Comparison of ENCODE assay signal across 19 mouse cellular contexts in genomic region chr10:116922161-116922560, GRCm38 (mm10). TPM values are rescaled to one million over a fixed set of nuclear protein-coding genes. Genes with fewer than 3 reads are reported as not detected.
"Had no signal": no experiment of that assay in that cellular context is flagged by ENCODE, and none has a peak within 500 bp of the region (broad histone marks: within the 10 kb centered on the region; RNA-seq: fewer than 3 reads in every experiment).

No protein-coding gene starts in this region.

- H3K4me3 ChIP-seq: layer of hippocampus, adult 2 months; limb, embryonic 10.5 days; liver, embryonic 12.5 days; midbrain, embryonic 10.5 days had no signal

- H3K4me1 ChIP-seq: limb, embryonic 10.5 days; liver, embryonic 12.5 days; midbrain, embryonic 10.5 days had no signal

- H3K27ac ChIP-seq: layer of hippocampus, adult 2 months; limb, embryonic 10.5 days; liver, embryonic 12.5 days; midbrain, embryonic 10.5 days; stomach, postnatal 0 days had no signal

- H3K27me3 ChIP-seq: liver, embryonic 12.5 days had no signal

- DNase-seq: kidney, adult 18-20 months; kidney, postnatal 10 days; lung, embryonic 14.5 days; lung, postnatal 36 days; midbrain, embryonic 14.5 days; right cerebral cortex, postnatal 14 days; thymus, postnatal 14 days had no signal

- ATAC-seq: liver, embryonic 12.5 days had no signal

RNA-seq across cellular contexts. Expression of gene Myrfl, which starts 25.4 kb away (rescaled TPM):
- polyA plus RNA-seq: kidney, embryonic 14.5 days; lung, embryonic 14.5 days had no signal

RNA-seq across cellular contexts. Expression of gene Gm10271, which starts 50.2 kb away (rescaled TPM):
- total RNA-seq: layer of hippocampus, adult 2 months; layer of hippocampus, postnatal 10 days; left cerebral cortex, postnatal 14 days; megakaryocyte, adult 5-6 weeks had no signal
- polyA plus RNA-seq: kidney, embryonic 14.5 days; limb, embryonic 10.5 days; limb, embryonic 14.5 days; liver, embryonic 12.5 days; liver, embryonic 16.5 days; lung, embryonic 14.5 days; midbrain, embryonic 10.5 days; midbrain, embryonic 14.5 days; neural tube, embryonic 14.5 days; stomach, postnatal 0 days had no signal
